Mouse (Mus musculus): ENCODE results near the gene Arhgap29. TPM values are rescaled to one million over a fixed set of nuclear protein-coding genes. Genes with fewer than 3 reads are reported as not detected.

Gene Arhgap29
- polyA plus RNA-seq, 1 experiment from 2014 or later: 36.7 TPM

- no peak overlapping the region for H3K9ac ChIP-seq (ENCODE audit: low read length)
- no peaks in the 10 kb centered on the region; the same call in 1 of the 2 replicates for H3K9me3 ChIP-seq (ENCODE audit: control insufficient read depth, low read length)
- H3K36me3 ChIP-seq (ENCODE audit: control insufficient read depth, insufficient read depth, low read length): no peaks in the 10 kb centered on the region
- H3K27me3 ChIP-seq (ENCODE audit: control insufficient read depth, insufficient read depth, low read length): no peaks in the 10 kb centered on the region
- no peak overlapping the region for H3K4me3 ChIP-seq (ENCODE audit: low read depth, low read length)
- no peaks in the 10 kb centered on the region for H3K4me1 ChIP-seq (ENCODE audit: control insufficient read depth, insufficient read depth, low read length)
- no peak overlapping the region for H3K27ac ChIP-seq (ENCODE audit: low read depth, low read length)
- 65% methylated on average over 3 of the region's 3 CpGs for WGBS
- DNase-seq (ENCODE audit: low spot score, missing footprints) (no peak), ATAC-seq (ENCODE audit: low FRiP score) (no peak)
- H3K4me2 ChIP-seq: no peak overlapping the region
Measured at GRCm38 (mm10) chr3:122035092-122035491, 82.8 kb downstream of the Arhgap29 start.

- Histone ChIP-seq H3K4me2 (no peak overlapping the region), H3K27ac (ENCODE audit: low read depth, low read length) (no peak overlapping the region), H3K36me3 (ENCODE audit: control insufficient read depth, insufficient read depth, low read length) (no peaks in the 10 kb centered on the region), H3K9ac (ENCODE audit: low read length) (no peak overlapping the region), H3K4me3 (ENCODE audit: low read depth, low read length) (no peak overlapping the region), H3K9me3 (ENCODE audit: control insufficient read depth, low read length) (no peaks in the 10 kb centered on the region; the same call in 1 of the 2 replicates), H3K27me3 (ENCODE audit: control insufficient read depth, insufficient read depth, low read length) (peaks cover 37% of the 10 kb centered on the region), H3K4me1 (ENCODE audit: control insufficient read depth, insufficient read depth, low read length) (peaks cover 9% of the 10 kb centered on the region)
- DNase-seq (ENCODE audit: low spot score, missing footprints) (peak; percentile 83), ATAC-seq (ENCODE audit: low FRiP score) (no peak)
- 76% methylated on average over 6 of the region's 6 CpGs for WGBS
Measured at GRCm38 (mm10) chr3:122040522-122040921, 88.2 kb downstream of the Arhgap29 start.

- Histone ChIP-seq H3K4me1 (ENCODE audit: control insufficient read depth, insufficient read depth, low read length) (peaks cover 18% of the 10 kb centered on the region), H3K4me2 (peak overlapping the region; percentile 45; the same call in 1 of the 2 replicates), H3K27me3 (ENCODE audit: control insufficient read depth, insufficient read depth, low read length) (peaks cover 61% of the 10 kb centered on the region), H3K9me3 (ENCODE audit: control insufficient read depth, low read length) (no peaks in the 10 kb centered on the region), H3K36me3 (ENCODE audit: control insufficient read depth, insufficient read depth, low read length) (no peaks in the 10 kb centered on the region), H3K27ac (ENCODE audit: low read depth, low read length) (no peak overlapping the region), H3K4me3 (ENCODE audit: low read depth, low read length) (no peak overlapping the region), H3K9ac (ENCODE audit: low read length) (no peak overlapping the region)
- DNase-seq (ENCODE audit: low spot score, missing footprints) (peak; percentile 89), ATAC-seq (ENCODE audit: low FRiP score) (no peak)
- WGBS: 21% methylated on average over 8 of the region's 8 CpGs
Measured at GRCm38 (mm10) chr3:122043102-122043501, 90.8 kb downstream of the Arhgap29 start.

GRCm38 (mm10) chr3:122043799-122044547 is 91.6 kb downstream of the Arhgap29 start, which contains the start of gene Abca4:
Gene Abca4, plus strand, starts transcription at chr3:122044443.
- peaks cover 65% of the 10 kb centered on the region for H3K27me3 ChIP-seq (ENCODE audit: control insufficient read depth, insufficient read depth, low read length)
- ATAC-seq (ENCODE audit: low FRiP score): peak; percentile 64; the same call in 1 of the 2 replicates
- DNase-seq (ENCODE audit: low spot score, missing footprints): peak; percentile 96
- peak within 1 kb of the TSS; percentile 46 for H3K9ac ChIP-seq (ENCODE audit: low read length)
- peak within 1 kb of the TSS; percentile 14; the same call in 1 of the 2 replicates for H3K4me3 ChIP-seq (ENCODE audit: low read depth, low read length)
- H3K27ac ChIP-seq (ENCODE audit: low read depth, low read length): no peak within 1 kb of the TSS
- H3K4me2 ChIP-seq: peak within 1 kb of the TSS; percentile 45
- H3K36me3 ChIP-seq (ENCODE audit: control insufficient read depth, insufficient read depth, low read length): no peaks in the 10 kb centered on the region
- WGBS: 1% methylated on average over 26 of the region's 26 CpGs
- peaks cover 22% of the 10 kb centered on the region for H3K4me1 ChIP-seq (ENCODE audit: control insufficient read depth, insufficient read depth, low read length)
- H3K9me3 ChIP-seq (ENCODE audit: control insufficient read depth, low read length): no peaks in the 10 kb centered on the region

GRCm38 (mm10) chr3:122046187-122046620 is 93.9 kb downstream of the Arhgap29 start:
- H3K9me3 ChIP-seq (ENCODE audit: control insufficient read depth, low read length): no peaks in the 10 kb centered on the region
- no peak overlapping the region for H3K4me3 ChIP-seq (ENCODE audit: low read depth, low read length)
- peak; percentile 29 for ATAC-seq (ENCODE audit: low FRiP score)
- no peak overlapping the region for H3K27ac ChIP-seq (ENCODE audit: low read depth, low read length)
- H3K4me1 ChIP-seq (ENCODE audit: control insufficient read depth, insufficient read depth, low read length): peaks cover 22% of the 10 kb centered on the region
- whole genome bisulfite sequencing: 12% methylated on average over 10 of the region's 10 CpGs
- peaks cover 65% of the 10 kb centered on the region for H3K27me3 ChIP-seq (ENCODE audit: control insufficient read depth, insufficient read depth, low read length)
- no peak overlapping the region for H3K9ac ChIP-seq (ENCODE audit: low read length)
- no peak for DNase-seq (ENCODE audit: low spot score, missing footprints)
- H3K36me3 ChIP-seq (ENCODE audit: control insufficient read depth, insufficient read depth, low read length): no peaks in the 10 kb centered on the region
- peak overlapping the region; percentile 10; the same call in 1 of the 2 replicates for H3K4me2 ChIP-seq

- no peak for ATAC-seq (ENCODE audit: low FRiP score)
- Histone ChIP-seq H3K4me3 (ENCODE audit: low read depth, low read length) (no peak overlapping the region), H3K27ac (ENCODE audit: low read depth, low read length) (no peak overlapping the region), H3K36me3 (ENCODE audit: control insufficient read depth, insufficient read depth, low read length) (no peaks in the 10 kb centered on the region), H3K4me2 (no peak overlapping the region), H3K4me1 (ENCODE audit: control insufficient read depth, insufficient read depth, low read length) (peaks cover 22% of the 10 kb centered on the region), H3K9ac (ENCODE audit: low read length) (no peak overlapping the region), H3K9me3 (ENCODE audit: control insufficient read depth, low read length) (no peaks in the 10 kb centered on the region), H3K27me3 (ENCODE audit: control insufficient read depth, insufficient read depth, low read length) (peaks cover 56% of the 10 kb centered on the region)
- no peak for DNase-seq (ENCODE audit: low spot score, missing footprints)
- 48% methylated on average over 7 of the region's 7 CpGs for WGBS
Measured at GRCm38 (mm10) chr3:122047402-122047801, 95.1 kb downstream of the Arhgap29 start.

GRCm38 (mm10) chr3:122047921-122048861 is 95.8 kb downstream of the Arhgap29 start:
- Histone ChIP-seq H3K4me3 (ENCODE audit: low read depth, low read length) (no peak overlapping the region), H3K27ac (ENCODE audit: low read depth, low read length) (no peak overlapping the region), H3K4me1 (ENCODE audit: control insufficient read depth, insufficient read depth, low read length) (peaks cover 22% of the 10 kb centered on the region), H3K36me3 (ENCODE audit: control insufficient read depth, insufficient read depth, low read length) (no peaks in the 10 kb centered on the region), H3K9me3 (ENCODE audit: control insufficient read depth, low read length) (no peaks in the 10 kb centered on the region), H3K27me3 (ENCODE audit: control insufficient read depth, insufficient read depth, low read length) (peaks cover 48% of the 10 kb centered on the region), H3K9ac (ENCODE audit: low read length) (no peak overlapping the region), H3K4me2 (no peak overlapping the region)
- ATAC-seq (ENCODE audit: low FRiP score) (peak; percentile 11; the same call in 1 of the 2 replicates), DNase-seq (ENCODE audit: low spot score, missing footprints) (peak; percentile 88)
- WGBS: 19% methylated on average over 17 of the region's 17 CpGs

- no peak overlapping the region for H3K4me3 ChIP-seq (ENCODE audit: low read depth, low read length)
- H3K4me2 ChIP-seq: no peak overlapping the region
- ATAC-seq (ENCODE audit: low FRiP score) (no peak), DNase-seq (ENCODE audit: low spot score, missing footprints) (no peak)
- no peaks in the 10 kb centered on the region for H3K36me3 ChIP-seq (ENCODE audit: control insufficient read depth, insufficient read depth, low read length)
- H3K9me3 ChIP-seq (ENCODE audit: control insufficient read depth, low read length): no peaks in the 10 kb centered on the region
- WGBS: 44% methylated on average over 6 of the region's 6 CpGs
- H3K27me3 ChIP-seq (ENCODE audit: control insufficient read depth, insufficient read depth, low read length): peaks cover 40% of the 10 kb centered on the region
- H3K9ac ChIP-seq (ENCODE audit: low read length): no peak overlapping the region
- peaks cover 19% of the 10 kb centered on the region for H3K4me1 ChIP-seq (ENCODE audit: control insufficient read depth, insufficient read depth, low read length)
- no peak overlapping the region for H3K27ac ChIP-seq (ENCODE audit: low read depth, low read length)
Measured at GRCm38 (mm10) chr3:122049158-122049557, 96.8 kb downstream of the Arhgap29 start.
